Mouse (Mus musculus): ENCODE measurements at regions not wholly inside any gene's neighbourhood (a gene's known extent, or its start where the extent isn't known, plus 50 kb on each side); places are given as distances from the start of the nearest gene placed in this dataset.

- TF ChIP-seq CTCF (IDR thresholded peaks at IDR 0.05; ENCODE audit: low read depth, low read length) (no peak), POLR2A (IDR thresholded peaks at IDR 0.05; ENCODE audit: insufficient read depth, low read length) (no peak)
These were observed 329.3 kb upstream of the Hsf2 start for GRCm38 (mm10) chr10:57156912-57157311.

Measured in ES-Bruce4 (cell line).